Mouse (Mus musculus) heart, postnatal 14 days (tissue): ENCODE results near the gene Itih3. TPM values are rescaled to one million over a fixed set of nuclear protein-coding genes. Genes with fewer than 3 reads are reported as not detected.

Experiments
- DNase-seq, 2 experiments: peaks; one replicate each; pipeline ENCODE4 v3.0.0; 2021 to 2022
- intact Hi-C: fragments of 180-260 bp; cut with DNase I; formaldehyde crosslinking; loops from one replicate; pipeline ENCODE4 v1.15.1; 2025
- total RNA-seq, 2 experiments: library from RNA; stranded (reverse); gene quantifications; 2 replicates each; pipeline ENCODE4 v1.2.3; 2021

The Itih3 gene
- total RNA-seq, 2 experiments from 2014 or later: 0.39 to 0.81 TPM

DNA sequence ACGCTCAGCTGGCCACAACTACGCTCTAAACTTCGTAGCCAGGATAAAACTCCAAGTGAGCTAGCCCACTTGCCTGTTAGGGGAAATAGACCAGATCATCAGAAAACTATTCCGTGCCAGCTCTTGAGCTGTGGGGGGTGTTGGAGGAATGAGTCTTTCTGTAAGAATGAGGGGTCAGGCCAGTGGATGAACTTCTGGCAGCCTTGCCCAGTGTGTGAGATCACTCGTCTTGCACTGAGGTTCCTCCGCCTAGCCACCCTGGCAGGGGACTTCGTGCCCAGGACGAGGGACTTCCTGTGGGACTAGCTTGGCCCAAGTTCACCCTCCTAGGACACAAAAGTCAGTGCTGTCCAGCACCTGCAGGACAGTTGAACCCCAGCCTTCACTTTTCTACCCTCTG, 19.3 kb downstream of the Itih3 start:
- intact Hi-C loops: no loop called here
- no peak for DNase-seq

- intact Hi-C loops: no loop called here
- DNase-seq: no peak
Measured at GRCm38 (mm10) chr14:30903036-30903435, 20.5 kb downstream of the Itih3 start.

- no peak for DNase-seq
- intact Hi-C loops: no loop called here
Measured at GRCm38 (mm10) chr14:30902628-30903027, 20.9 kb downstream of the Itih3 start.

GRCm38 (mm10) chr14:30899972-30900371, 23.6 kb downstream of the Itih3 start:
- DNase-seq: no peak
- intact Hi-C loops: no loop called here

- intact Hi-C loops: loop anchor here (5.0 kb wide), 1 partner anchor 54 kb away; the partner anchor contains the start of gene Itih1
- DNase-seq: peak; percentile 65 to 71
Measured at GRCm38 (mm10) chr14:30888271-30888732, 35.3 kb downstream of the Itih3 start.

- intact Hi-C loops: loop anchor here (5.0 kb wide), 1 partner anchor 56 kb away; the partner anchor contains the start of gene Itih1
- DNase-seq: no peak
Measured at GRCm38 (mm10) chr14:30886204-30886603, 37.4 kb downstream of the Itih3 start, which contains the start of gene Itih4. Gene Itih4 (plus strand): TSS chr14:30886476.

DNA sequence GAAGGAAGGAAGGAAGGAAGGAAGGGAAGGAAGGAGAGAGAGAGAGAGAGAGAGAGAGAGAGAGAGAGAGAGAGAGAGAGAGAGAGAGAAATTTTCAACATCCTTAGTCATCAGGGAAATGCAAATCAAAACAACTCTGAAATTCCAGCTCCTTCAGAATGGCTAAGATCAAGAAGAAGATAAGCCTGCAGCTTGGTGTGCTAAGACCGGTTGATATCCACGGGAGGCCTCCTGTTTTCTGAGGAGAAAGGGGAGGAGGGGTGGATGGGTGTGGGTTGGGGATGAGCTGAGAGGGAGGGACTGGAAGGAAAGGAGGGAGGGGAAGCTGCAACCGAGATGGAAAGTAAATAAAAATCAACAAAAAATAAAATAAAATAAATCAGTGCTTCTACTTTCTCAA, 38.3 kb downstream of the Itih3 start:
- no peak for DNase-seq
- intact Hi-C loops: loop anchor here (5.0 kb wide), 1 partner anchor 57 kb away; the partner anchor contains the start of gene Itih1

DNA sequence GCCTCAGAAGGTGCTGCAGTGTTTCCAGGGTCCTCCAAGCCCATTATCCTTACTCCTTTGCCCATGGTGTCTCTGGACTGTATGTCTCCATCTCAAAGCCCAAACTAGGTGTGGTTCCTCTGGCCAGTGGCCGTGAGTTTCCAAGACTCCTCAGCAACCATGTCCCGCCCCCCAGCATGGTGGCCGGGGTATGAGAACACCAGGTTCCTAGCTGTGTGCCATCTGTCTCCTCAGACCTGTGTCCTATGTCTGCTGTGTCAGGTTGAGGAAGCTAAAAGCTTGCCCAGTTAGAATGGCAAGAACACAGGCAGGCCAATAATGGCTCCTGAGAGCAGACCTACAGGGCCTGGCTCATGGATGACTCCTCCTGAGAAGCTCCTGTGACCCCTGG, 41.8 kb downstream of the Itih3 start:
- intact Hi-C loops: loop anchor here (1.0 to 5.0 kb wide), 2 partner anchors 14 to 184 kb away; no protein-coding TSS in a partner anchor
- DNase-seq: no peak

DNA sequence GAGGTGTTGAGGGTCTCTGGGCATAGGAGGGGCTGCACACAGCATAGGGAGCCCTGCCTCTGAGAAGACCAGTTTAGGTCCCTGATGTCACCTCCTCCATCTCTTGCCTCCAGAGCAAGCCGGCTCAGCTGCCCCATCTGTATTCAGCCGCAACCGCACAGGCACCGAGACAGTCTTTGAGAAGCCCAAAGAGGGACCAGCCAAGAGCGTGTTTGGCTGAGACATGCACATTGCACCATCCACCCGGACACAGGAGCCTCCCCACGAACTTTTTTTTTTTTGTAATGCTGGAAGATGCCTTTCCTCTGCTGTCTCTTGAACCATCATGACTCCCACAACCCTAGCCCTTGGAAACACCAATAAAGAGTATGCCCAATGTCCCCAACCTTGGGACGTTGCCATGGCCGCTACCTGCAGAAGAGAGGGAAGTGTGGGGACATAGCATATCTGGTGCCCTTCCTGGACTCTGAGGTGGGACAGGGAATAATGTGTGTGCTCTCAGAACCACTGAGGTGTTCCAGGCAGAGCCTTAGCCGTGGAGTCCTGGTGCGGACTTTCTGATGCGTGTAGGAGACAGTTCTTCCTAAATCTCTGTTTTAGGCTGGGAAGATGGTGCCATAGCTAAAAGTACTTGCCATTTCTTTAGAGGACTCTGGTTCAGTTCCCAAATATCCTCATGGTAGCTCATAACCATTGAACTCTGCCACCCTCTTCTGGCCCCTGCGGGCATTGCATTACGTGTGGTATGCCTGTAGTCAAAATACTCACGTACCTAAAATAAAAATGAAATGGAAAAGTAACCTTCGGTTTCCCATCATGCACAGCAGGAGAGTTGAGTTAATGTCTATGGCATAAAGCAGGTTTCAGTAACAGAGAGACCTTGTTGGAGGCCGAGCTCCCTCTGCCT, 42.5 kb downstream of the Itih3 start:
- intact Hi-C loops: loop anchor here (1.0 to 5.0 kb wide), 2 partner anchors 14 to 184 kb away; no protein-coding TSS in a partner anchor
- DNase-seq: peak; percentile 72 to 81

- intact Hi-C loops: loop anchor here (5.0 kb wide), 1 partner anchor 183 kb away; no protein-coding TSS in a partner anchor
- DNase-seq: no peak
Measured at GRCm38 (mm10) chr14:30880251-30880650, 43.3 kb downstream of the Itih3 start.

- intact Hi-C loops: loop anchor here (5.0 kb wide), 1 partner anchor 182 kb away; no protein-coding TSS in a partner anchor
Measured at GRCm38 (mm10) chr14:30879794-30880193, 43.8 kb downstream of the Itih3 start.

GRCm38 (mm10) chr14:30878958-30879571, 44.5 kb downstream of the Itih3 start, which contains the start of gene Mustn1:
Gene Mustn1 (plus strand): TSS chr14:30879200.
- intact Hi-C loops: no loop called here
- DNase-seq: peak; percentile 55 to 56

More at GRCm38 (mm10) chr14:30879794-30880193, 43.8 kb downstream of the Itih3 start:
- no peak for DNase-seq

DNA sequence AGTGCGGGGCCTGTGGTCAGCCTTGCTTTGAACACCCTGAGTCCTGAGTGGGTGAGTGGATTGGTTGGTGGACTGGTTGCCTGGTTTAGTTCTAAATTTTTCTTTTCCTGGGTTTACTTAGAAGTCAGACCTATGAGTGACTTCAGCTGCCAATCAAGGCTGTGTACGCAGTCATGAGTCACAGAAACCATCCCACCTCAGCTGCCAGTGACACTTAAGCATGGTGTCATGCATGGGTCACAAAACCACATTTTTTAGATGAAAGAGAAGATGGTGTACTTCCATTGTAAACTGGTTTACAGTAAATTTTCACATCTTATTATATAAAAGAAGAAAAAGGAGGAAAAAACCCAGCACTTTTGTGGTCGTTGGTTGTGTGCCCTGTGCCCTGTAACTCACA, 45.7 kb downstream of the Itih3 start:
- intact Hi-C loops: no loop called here
- DNase-seq: no peak

GRCm38 (mm10) chr14:30876451-30876850, 47.1 kb downstream of the Itih3 start:
- intact Hi-C loops: no loop called here
- DNase-seq: peak in 1 of 2 experiments; percentile 24

- intact Hi-C loops: no loop called here
- no peak for DNase-seq
Measured at GRCm38 (mm10) chr14:30875955-30876354, 47.6 kb downstream of the Itih3 start.

- intact Hi-C loops: no loop called here
Measured at GRCm38 (mm10) chr14:30875130-30875865, 48.3 kb downstream of the Itih3 start.

DNA sequence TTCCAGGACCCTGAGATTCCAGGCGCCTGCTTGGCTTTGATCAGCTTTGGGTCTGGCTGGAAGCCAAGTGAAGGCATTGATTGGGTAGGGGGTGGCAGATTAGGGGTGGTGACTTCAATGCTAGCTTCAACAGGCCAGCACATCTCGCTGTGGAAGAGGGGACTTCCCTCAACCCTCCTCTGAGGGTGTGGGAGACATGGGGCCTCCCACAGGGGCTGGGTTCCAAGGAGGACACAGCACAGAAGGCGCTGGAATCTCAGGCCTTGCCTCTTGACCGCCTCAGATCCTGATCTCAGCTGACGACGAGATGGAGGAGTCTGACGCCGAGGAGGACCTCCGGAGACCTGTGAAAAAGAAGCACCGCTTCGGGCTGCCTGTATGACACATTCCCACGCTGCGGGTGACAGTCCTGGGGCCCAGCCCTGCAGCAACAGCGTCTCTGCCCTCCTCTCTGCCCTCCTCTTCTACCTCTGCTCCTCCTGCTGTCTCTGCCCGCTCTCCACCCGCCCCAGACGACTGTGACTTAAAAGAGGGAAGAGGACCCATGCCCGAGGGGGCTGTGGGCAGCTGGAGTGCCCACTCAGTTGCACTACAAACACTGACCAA, 49.4 kb downstream of the Itih3 start:
- DNase-seq: peak in 1 of 2 experiments; percentile 21
- intact Hi-C loops: no loop called here

More at GRCm38 (mm10) chr14:30875130-30875865, 48.3 kb downstream of the Itih3 start:
- DNase-seq: no peak

- DNase-seq: peak; percentile 48 to 56
- intact Hi-C loops: no loop called here
Measured at GRCm38 (mm10) chr14:30870206-30871147, 53.1 kb downstream of the Itih3 start.
